Mouse (Mus musculus): Measurements from ENCODE around the gene BC048403.

DNA sequence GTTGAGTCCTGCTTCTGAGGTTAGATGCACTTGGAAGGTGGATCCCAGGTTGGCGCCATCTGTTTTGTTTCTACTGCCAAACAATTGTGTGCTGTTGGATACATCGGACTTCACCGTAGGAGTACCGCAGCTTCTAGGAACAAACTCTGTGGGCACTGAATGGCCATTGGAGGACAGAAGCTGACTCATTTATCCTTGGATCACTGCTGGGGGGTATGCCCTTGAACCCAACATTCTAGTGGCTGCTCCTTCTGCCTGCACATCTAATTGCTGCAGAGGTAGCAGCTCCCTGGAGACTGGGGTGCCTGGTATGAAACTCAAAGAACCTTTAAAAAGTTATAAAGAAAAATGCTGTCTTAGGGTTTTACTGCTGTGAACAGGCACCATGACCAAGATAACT is 11.5 kb upstream of the BC048403 start:
- TF ChIP-seq CTCF (IDR thresholded peaks at IDR 0.05; ENCODE audit: extremely low read depth, insufficient read depth, low read length), result no peak
- no peak for TF ChIP-seq POLR2A (IDR thresholded peaks at IDR 0.05; ENCODE audit: extremely low read depth, insufficient read depth, low read length)
